Mouse (Mus musculus): ENCODE results near the gene Slc35d3.

- TF ChIP-seq MAFK (IDR thresholded peaks at IDR 0.05; ENCODE audit: insufficient read depth, low read depth, low read length) (no peak), ZC3H11A (IDR thresholded peaks at IDR 0.05; ENCODE audit: borderline replicate concordance, low read depth, low read length) (no peak)
Measured at GRCm38 (mm10) chr10:19818723-19819355, 32.4 kb downstream of the Slc35d3 start.
